Mouse (Mus musculus) CH12.LX (cell line): ENCODE results near the gene Trp53rka.

Source experiments
- CTCF ChIP-seq, 2 experiments: IDR thresholded peaks in 1 of 2; conservative IDR thresholded peaks in 1 of 2; 2 replicates each; pipeline ENCODE4 v1.5.1; 2011 to 2012; ENCODE audit warnings: low read depth in 2 of 2, low read length in 2 of 2, improper control_type of control experiment in 1 of 2, inconsistent platforms in 1 of 2, mild to moderate bottlenecking in 1 of 2, moderate library complexity in 1 of 2
- MAX ChIP-seq: IDR thresholded peaks from 2 replicates; pipeline ENCODE4 v1.6.1; 2011; ENCODE audit warnings: low read length, improper control_type of control experiment
- PAX5 ChIP-seq: IDR thresholded peaks from 2 replicates; pipeline ENCODE4 v1.6.1; 2012; ENCODE audit warnings: low read length, inconsistent platforms, mixed read lengths
- POLR2A ChIP-seq: IDR thresholded peaks from 2 replicates; pipeline ENCODE4 v1.6.1; 2011; ENCODE audit warnings: low read depth, mild to moderate bottlenecking, improper control_type of control experiment, low read length
- SIN3A ChIP-seq: IDR thresholded peaks from 2 replicates; pipeline ENCODE4 v1.6.1; 2012; ENCODE audit warnings: low read length, improper control_type of control experiment, inconsistent platforms

DNA sequence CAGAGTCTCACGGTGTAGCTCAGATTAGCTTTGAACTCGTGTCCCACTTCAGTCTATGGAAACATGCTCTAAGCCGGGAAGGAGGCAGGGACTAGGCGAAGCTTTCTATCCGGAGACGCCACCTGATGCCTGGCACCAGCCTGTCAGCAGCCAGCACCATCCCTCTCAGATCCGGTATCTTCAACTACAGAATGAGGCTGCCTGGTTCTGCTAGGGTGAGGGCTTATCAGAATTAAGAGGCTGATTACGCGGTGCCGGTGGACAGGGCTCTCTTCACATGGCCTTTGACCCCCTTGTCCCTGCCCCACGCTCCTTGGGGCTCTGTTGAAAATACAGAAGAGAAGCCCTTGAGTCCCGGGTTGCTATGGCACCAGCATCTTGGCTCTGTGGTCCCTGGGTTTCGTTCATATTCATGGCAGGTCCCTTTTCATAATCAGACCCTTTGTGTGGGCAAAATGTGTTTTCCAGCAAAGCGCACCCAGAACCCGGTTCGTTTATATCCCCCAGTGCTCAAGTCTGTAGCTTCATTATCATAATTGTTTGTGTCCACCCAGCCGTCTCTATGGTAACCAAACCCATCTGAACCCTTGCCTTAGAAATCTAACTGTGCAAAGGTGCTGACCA is 575 bp upstream of the Trp53rka start:
- no peak for TF ChIP-seq MAX
- no peak for TF ChIP-seq SIN3A
- no peak for TF ChIP-seq CTCF (conservative IDR thresholded peaks at IDR 0.05 in 1 of 2, IDR thresholded peaks at IDR 0.05 in 1 of 2; ENCODE audit: low read depth in 2 of 2, low read length in 2 of 2)
- no peak for TF ChIP-seq POLR2A
- TF ChIP-seq PAX5: no peak
